Mouse (Mus musculus): ENCODE measurements around the gene Agfg1. TPM values are rescaled to one million over a fixed set of nuclear protein-coding genes. Genes with fewer than 3 reads are reported as not detected.
A peak's percentile ranks its signal among the peaks of the same experiment; 100 is the strongest.

The Agfg1 gene
- polyA plus RNA-seq, 1 experiment from 2014 or later: 39.5 TPM

DNA sequence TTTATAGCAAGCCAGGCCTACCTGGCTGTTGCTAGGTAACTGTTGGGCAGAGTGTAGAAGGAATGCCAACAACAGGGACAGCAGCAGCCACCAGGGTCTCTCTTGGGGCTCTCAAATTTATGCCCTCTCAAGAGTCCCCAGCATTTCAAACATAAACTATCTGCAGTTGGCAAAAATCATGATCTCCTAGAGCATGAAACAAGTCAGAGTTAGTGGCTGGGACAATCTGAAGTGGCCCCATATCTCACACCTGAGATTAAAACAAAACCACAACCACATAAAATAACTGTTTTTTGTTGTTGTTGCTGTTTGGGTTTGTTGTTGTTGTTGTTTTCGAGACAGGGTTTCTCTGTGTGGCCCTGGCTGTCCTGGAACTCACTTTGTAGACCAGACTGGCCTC lies 8.5 kb upstream of the Agfg1 start:
- Histone ChIP-seq H3K4me3 (replicated peaks) (no peak overlapping the region), H3K4me2 (no peak overlapping the region), H3K36me3 (replicated peaks) (no peaks in the 10 kb centered on the region), H3K9me3 (no peaks in the 10 kb centered on the region), H3K9ac (no peak overlapping the region), H3K27me3 (no peaks in the 10 kb centered on the region), H3K27ac (no peak overlapping the region), H3K4me1 (no peaks in the 10 kb centered on the region; the same call in 1 of the 2 replicates)
- WGBS: 95% methylated on average over 1 of the region's 1 CpGs
- no peak for ATAC-seq (ENCODE audit: low FRiP score)

DNA sequence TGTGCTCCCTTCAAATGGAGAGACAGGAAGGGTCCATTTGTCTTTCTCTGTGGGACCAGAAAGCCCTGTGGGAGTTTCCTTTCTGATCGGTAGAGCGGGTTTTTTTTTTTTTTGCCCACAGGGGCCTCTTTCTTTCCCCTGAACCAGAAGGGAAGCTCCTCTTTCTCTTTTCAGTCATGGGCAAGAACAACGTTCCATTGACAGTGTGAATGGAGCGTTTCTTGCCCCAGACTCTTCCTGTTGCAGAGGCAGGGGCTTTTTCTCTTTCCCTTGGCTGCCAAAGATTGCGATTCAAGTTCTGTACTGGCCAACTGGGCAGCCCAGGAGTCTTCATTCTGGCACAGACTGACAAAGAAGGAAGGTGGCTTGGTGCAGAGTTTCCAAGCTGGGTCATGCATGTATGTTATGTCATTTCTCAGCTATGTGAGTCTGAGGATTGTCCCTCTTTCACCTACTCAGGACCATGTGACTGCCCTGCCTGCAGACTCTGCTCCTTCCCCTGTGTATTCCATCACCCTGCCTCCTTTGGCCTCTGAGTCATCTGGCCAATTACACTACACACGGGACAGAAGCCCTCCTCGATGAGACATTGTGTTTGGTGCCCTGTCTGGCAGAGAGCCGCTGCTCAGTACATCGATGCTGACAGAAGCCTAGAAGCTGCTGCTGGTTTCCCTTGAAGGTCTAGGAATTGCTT lies 7.6 kb upstream of the Agfg1 start:
- no peaks in the 10 kb centered on the region for H3K9me3 ChIP-seq
- H3K4me1 ChIP-seq: no peaks in the 10 kb centered on the region; the same call in 1 of the 2 replicates
- no peak overlapping the region for H3K9ac ChIP-seq
- WGBS: 64% methylated on average over 9 of the region's 9 CpGs
- no peak for ATAC-seq (ENCODE audit: low FRiP score)
- no peaks in the 10 kb centered on the region for H3K27me3 ChIP-seq
- no peak overlapping the region for H3K4me3 ChIP-seq (replicated peaks)
- H3K27ac ChIP-seq: no peak overlapping the region
- no peak overlapping the region for H3K4me2 ChIP-seq
- no peaks in the 10 kb centered on the region for H3K36me3 ChIP-seq (replicated peaks)

DNA sequence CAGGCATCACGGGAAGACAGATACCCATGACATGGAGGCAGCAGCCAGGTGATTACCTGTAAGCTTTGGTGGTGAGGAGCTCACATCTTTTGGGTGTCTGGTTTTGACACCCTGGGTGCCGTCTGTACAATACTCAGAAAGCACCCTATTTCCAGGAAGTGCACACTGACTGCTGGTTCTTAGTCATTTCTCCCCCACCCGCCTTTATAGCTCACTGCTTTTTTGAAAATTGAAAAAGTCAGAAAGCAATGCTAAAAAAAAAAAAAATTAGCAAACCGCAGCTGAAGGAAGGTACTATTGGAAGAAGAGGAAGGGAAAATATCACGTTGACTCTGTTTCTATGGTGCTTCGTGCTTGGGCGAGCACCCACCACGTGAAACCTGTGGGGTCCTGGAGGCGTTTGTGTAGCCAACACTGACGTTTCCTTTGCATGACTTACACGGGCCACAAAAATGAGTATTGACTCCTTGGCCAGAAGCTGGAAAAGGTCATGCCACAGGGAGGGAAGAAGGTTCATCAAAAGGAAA lies 6.7 kb upstream of the Agfg1 start:
- Histone ChIP-seq H3K4me3 (replicated peaks) (no peak overlapping the region), H3K27ac (no peak overlapping the region), H3K27me3 (no peaks in the 10 kb centered on the region), H3K9ac (no peak overlapping the region), H3K9me3 (no peaks in the 10 kb centered on the region), H3K36me3 (replicated peaks) (no peaks in the 10 kb centered on the region), H3K4me1 (no peaks in the 10 kb centered on the region; the same call in 1 of the 2 replicates), H3K4me2 (no peak overlapping the region)
- no peak for ATAC-seq (ENCODE audit: low FRiP score)
- 77% methylated on average over 11 of the region's 11 CpGs for WGBS

DNA sequence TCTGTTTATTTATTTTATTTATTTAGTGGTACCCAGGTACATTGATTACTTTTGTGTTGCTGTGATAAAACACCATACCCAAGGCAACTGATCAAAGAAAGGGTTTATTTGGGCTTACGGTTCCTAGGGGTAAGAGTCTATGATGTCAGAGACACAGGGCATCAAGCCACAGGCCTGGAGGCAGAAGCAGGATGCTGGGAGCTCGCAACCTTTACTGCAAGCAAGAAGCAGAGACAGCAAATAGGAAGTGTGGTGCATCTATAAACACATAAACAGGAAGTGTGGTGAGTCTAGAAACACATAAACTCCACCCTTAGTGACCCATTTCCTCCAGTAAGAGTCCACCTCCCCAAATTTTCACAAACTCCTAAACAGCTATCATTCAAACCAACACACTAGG lies 5.8 kb upstream of the Agfg1 start:
- no peak overlapping the region for H3K9ac ChIP-seq
- no peak overlapping the region for H3K27ac ChIP-seq
- H3K36me3 ChIP-seq (replicated peaks): no peaks in the 10 kb centered on the region
- 87% methylated on average over 2 of the region's 2 CpGs for WGBS
- no peaks in the 10 kb centered on the region for H3K27me3 ChIP-seq
- no peak overlapping the region for H3K4me3 ChIP-seq (replicated peaks)
- H3K4me2 ChIP-seq: no peak overlapping the region
- H3K9me3 ChIP-seq: no peaks in the 10 kb centered on the region
- no peak for ATAC-seq (ENCODE audit: low FRiP score)
- H3K4me1 ChIP-seq: no peaks in the 10 kb centered on the region; the same call in 1 of the 2 replicates

DNA sequence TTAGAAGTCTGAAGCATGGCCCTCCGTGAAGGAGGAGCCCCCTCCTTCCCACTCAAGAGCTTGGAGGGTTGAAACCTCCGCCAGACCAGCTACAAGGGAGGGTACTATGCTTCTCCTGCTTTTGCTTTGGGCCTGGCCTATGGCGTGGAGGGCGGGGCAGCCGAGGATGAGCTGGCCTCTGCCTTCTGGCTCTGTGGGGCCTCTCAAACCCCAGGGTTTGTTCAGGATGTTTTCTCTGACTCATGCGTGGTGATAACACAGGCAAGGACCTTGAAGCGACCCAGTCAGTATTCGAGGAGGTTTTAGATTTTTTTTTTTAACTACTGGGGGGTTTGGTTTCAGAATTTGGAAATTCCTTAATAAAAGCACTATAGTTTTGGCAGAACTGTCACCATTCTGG lies 4.7 kb upstream of the Agfg1 start:
- H3K27me3 ChIP-seq: no peaks in the 10 kb centered on the region
- peaks cover 3% of the 10 kb centered on the region for H3K4me1 ChIP-seq
- H3K36me3 ChIP-seq (replicated peaks): no peaks in the 10 kb centered on the region
- no peak overlapping the region for H3K27ac ChIP-seq
- no peak for ATAC-seq (ENCODE audit: low FRiP score)
- H3K4me2 ChIP-seq: no peak overlapping the region
- H3K4me3 ChIP-seq (replicated peaks): no peak overlapping the region
- no peak overlapping the region for H3K9ac ChIP-seq
- no peaks in the 10 kb centered on the region for H3K9me3 ChIP-seq
- 74% methylated on average over 8 of the region's 8 CpGs for WGBS

DNA sequence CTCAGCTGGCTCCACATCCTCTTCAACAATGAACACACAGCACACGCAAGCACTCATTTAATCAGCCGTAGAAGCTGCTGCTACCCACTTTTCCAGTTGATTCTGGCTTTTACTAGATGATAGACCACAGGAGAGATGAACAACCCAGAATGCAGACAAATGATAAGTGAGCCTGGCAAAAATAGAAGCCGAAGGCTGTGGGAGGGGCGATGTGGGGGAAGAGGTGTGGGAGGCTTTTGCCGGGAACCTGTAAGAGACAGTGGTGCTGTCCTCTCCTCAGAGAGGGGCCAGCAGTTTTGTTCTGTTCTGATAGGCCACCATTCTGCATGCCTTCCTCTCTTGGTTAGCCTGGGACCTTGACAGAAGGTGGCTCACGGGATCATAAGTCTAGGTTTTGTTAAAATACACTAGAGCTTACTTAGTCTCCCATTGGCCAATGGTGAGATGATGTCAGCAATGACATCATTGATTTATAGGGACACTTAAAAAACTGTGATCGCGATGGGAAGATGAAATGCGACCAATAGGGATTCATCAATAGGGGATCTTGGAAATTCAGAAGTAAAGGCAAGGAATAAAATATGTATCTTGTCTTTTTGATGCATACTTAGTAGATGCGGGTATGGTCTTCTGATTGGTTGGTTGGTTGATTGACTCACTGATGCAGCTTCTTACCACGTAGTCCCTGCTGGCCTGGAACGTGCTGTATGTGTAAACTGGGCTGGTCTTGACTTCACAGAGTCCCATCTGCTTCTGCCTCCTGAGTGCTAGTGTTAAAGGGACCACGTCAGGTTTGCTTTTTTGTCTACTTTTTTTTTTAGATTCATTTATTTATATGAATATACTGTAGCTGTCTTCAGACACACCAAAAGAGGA lies 2.7 kb upstream of the Agfg1 start:
- Histone ChIP-seq H3K4me1 (peaks cover 16% of the 10 kb centered on the region), H3K27me3 (no peaks in the 10 kb centered on the region), H3K9ac (no peak overlapping the region), H3K27ac (no peak overlapping the region), H3K9me3 (no peaks in the 10 kb centered on the region), H3K4me2 (no peak overlapping the region), H3K36me3 (replicated peaks) (no peaks in the 10 kb centered on the region), H3K4me3 (replicated peaks) (no peak overlapping the region)
- no peak for ATAC-seq (ENCODE audit: low FRiP score)
- 82% methylated on average over 13 of the region's 13 CpGs for WGBS

DNA sequence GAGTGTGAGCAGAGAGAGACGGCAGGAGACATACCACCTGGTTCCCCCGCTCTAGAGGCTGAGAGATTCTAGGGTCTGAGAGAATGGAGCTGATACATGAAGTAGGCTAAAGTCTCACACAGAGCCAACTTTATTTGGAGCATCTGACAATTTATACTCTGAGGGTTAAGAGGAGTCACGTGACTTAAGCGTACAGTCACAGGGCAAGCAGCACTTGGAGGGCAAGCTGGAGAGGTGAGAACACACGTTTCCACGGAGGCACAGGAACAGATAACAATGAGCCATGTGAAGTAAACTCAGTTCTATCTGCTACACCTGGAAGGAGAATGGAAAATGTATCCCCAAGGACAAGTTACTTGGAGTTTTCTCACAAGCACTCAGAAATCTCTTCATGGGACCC lies 1.7 kb upstream of the Agfg1 start:
- ATAC-seq (ENCODE audit: low FRiP score): no peak
- H3K36me3 ChIP-seq (replicated peaks): no peaks in the 10 kb centered on the region
- H3K4me2 ChIP-seq: no peak overlapping the region
- no peak overlapping the region for H3K9ac ChIP-seq
- H3K4me3 ChIP-seq (replicated peaks): no peak overlapping the region
- H3K27me3 ChIP-seq: no peaks in the 10 kb centered on the region
- WGBS: 83% methylated on average over 6 of the region's 6 CpGs
- peaks cover 16% of the 10 kb centered on the region for H3K4me1 ChIP-seq
- no peaks in the 10 kb centered on the region for H3K9me3 ChIP-seq
- H3K27ac ChIP-seq: no peak overlapping the region

DNA sequence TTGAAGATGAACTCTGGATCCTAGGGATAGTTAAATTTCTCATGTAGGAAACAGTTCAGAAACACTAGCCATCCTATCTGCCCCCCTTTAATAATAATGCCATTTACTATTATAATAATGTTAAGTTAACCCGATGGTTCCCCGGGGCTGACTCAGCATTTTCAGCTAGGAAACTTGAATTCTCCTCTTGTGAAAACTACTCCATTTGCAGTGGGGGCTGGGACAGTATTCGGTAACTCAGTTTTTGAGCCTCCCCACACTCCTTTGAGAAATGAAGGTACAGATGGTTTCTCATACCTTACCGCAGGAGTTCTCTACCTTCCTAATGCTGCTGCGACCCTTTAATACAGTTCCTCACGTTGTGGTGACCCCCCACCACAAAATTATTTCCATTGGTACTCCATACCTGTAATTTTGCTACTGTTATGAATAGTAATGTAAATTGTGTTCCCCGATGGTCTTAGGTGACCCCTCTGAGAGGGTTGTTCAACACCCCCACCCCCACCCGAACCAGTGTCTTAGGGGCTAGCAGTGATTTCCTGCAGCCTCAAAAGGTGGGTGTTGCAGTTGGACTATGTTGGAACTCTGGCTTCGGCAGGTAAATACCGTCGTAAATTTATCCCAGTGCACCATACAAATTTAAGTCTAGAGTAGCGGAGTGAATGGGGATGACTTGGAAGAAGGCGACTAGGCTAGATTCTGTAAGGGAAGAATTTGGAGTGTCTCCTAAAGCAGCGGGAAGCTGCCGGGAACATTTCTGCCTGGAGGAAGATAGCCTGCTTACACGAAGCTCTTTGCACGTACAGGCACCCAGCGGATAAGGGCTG lies 601 bp upstream of the Agfg1 start:
- Histone ChIP-seq H3K9me3 (no peaks in the 10 kb centered on the region), H3K27ac (no peak overlapping the region), H3K4me3 (replicated peaks) (peak overlapping the region; percentile 100), H3K4me2 (peak overlapping the region; percentile 84), H3K4me1 (peaks cover 16% of the 10 kb centered on the region), H3K9ac (peak overlapping the region; percentile 99), H3K36me3 (replicated peaks) (no peaks in the 10 kb centered on the region), H3K27me3 (no peaks in the 10 kb centered on the region)
- ATAC-seq (ENCODE audit: low FRiP score): peak; percentile 0; the same call in 1 of the 2 replicates
- WGBS: 34% methylated on average over 18 of the region's 18 CpGs

DNA sequence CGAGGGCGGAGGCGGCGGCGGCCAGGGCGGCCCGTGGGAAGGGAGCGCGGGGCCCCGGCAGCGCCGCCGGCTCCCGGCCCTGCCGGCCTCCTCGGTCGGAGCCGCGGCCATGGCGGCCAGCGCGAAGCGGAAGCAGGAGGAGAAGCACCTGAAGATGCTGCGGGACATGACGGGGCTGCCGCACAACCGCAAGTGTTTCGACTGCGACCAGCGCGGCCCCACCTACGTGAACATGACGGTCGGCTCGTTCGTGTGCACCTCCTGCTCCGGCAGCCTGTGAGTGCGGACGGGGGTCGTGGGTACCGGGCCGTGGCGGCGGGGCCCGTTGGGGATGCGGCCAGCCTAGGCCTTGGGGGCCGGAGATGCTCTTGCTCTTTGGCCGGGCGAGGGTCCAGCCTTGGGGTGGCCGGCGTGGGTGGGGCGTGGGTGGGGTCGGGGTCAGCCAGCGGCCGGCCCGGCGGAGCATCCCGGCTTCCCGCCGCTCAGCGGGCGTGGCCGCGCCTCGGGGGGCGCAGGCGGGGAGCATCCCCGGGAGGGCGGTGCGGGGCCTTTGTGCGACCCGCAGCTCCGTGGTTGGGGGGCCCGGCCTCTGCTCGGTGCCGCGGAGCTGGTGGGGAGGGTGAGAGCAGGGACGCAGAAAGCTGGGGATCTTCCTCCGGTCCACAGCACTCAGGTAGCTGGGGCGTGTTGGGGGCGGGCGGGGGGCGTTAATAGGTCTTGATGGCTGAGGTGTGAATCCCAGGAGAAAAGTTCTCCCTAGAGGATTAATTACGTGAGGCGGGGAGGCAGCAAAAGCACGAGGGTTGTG lies 535 bp downstream of the Agfg1 start:
- no peaks in the 10 kb centered on the region for H3K27me3 ChIP-seq
- WGBS: under 1% methylated on average over 76 of the region's 86 CpGs
- ATAC-seq (ENCODE audit: low FRiP score): peak; percentile 81
- peak overlapping the region; percentile 99 for H3K9ac ChIP-seq
- no peaks in the 10 kb centered on the region for H3K9me3 ChIP-seq
- H3K27ac ChIP-seq: peak overlapping the region; percentile 84
- H3K36me3 ChIP-seq (replicated peaks): no peaks in the 10 kb centered on the region
- H3K4me3 ChIP-seq (replicated peaks): peak overlapping the region; percentile 100
- H3K4me2 ChIP-seq: peak overlapping the region; percentile 84
- peaks cover 16% of the 10 kb centered on the region for H3K4me1 ChIP-seq

DNA sequence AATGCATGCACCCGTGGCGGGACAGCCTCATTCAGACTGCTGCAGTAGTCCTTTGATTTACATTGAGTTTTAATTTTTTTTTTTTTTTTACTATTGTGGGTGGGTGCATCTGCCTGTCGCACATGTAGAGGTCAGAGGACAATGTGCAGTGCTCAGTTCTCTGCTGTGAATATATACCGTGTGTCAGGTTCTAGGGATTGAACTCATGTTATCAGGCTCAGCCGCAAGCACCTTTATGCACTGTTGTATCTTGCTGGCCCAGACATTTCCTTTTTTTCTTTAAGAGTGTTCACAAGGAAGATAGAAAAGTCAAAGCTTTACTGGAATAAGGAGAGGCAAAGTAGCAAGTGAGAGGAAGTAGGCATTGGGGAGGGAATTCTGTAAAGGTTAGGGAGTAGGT lies 16.4 kb downstream of the Agfg1 start:
- H3K9ac ChIP-seq: no peak overlapping the region
- H3K9me3 ChIP-seq: no peaks in the 10 kb centered on the region
- no peak overlapping the region for H3K27ac ChIP-seq
- WGBS: 92% methylated on average over 5 of the region's 5 CpGs
- no peaks in the 10 kb centered on the region for H3K27me3 ChIP-seq
- H3K4me2 ChIP-seq: no peak overlapping the region
- H3K4me3 ChIP-seq (replicated peaks): no peak overlapping the region
- ATAC-seq (ENCODE audit: low FRiP score): no peak
- H3K4me1 ChIP-seq: no peaks in the 10 kb centered on the region
- H3K36me3 ChIP-seq (replicated peaks): peaks cover 6% of the 10 kb centered on the region

DNA sequence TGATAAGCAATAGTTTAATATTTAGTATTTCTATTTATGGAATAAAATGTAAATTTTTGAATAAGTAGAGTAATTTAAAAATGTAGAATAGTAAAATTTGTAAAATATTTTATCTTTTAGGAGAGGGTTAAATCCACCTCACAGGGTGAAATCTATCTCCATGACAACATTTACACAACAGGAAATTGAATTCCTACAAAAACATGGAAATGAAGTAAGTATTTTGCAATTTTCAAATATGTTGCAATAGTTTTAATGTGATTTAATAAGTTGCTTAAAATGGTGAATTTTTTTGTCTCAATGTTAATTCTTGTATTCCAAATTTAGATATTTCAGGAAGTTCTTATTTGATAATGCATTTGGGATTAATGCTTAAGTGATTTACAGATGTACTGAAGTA lies 19.0 kb downstream of the Agfg1 start:
- Histone ChIP-seq H3K27me3 (no peaks in the 10 kb centered on the region), H3K4me2 (no peak overlapping the region), H3K9me3 (no peaks in the 10 kb centered on the region), H3K9ac (no peak overlapping the region), H3K4me3 (replicated peaks) (no peak overlapping the region), H3K27ac (no peak overlapping the region), H3K36me3 (replicated peaks) (peaks cover 14% of the 10 kb centered on the region), H3K4me1 (no peaks in the 10 kb centered on the region)
- ATAC-seq (ENCODE audit: low FRiP score): no peak
